Mouse (Mus musculus) 416B (cell line): ENCODE measurements at regions not wholly inside any gene's neighbourhood (a gene's known extent, or its start where the extent isn't known, plus 50 kb on each side); places are given as distances from the start of the nearest gene placed in this dataset.
"Not testable (repeated sequence)": the region's sequence is repeated elsewhere in the genome, so short reads cannot be mapped to it uniquely, and the experiment has no call there.

Experiments used
- DNase-seq: peaks from one replicate; pipeline ENCODE4 v3.0.0; 2011; ENCODE audit warnings: low read depth

DNA sequence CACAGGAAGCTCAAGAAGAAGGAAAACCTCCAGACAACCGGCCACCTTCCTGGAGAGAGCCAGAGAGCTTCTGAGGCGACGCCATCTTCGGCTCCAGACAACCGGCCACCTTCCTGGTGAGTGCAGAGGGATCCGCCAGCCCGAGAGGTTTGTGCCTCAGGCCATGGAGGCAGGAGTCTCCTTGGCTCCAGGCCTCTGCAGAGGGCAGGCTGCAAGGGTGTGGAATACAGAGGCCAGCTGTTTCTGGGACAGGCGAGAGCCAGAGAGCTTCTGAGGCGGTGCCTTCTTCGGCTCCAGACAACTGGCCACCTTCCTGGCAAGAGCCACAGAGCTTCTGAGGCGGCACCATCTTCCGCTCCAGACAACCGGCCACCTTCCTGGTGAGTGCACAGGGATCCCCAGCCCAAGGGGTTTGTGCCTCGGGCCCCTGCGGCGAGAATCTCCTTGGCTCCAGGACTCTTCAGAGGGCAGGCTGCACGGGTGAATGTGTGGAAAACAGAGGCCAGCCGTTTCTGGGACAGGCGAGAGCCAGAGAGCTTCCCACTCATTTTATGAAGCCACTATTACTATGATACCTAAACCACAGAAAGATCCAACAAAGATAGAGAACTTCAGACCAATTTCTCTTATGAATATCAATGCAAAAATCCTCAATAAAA lies 441.4 kb downstream of the Arl6ip6 start:
- not testable (repeated sequence) for DNase-seq

DNA sequence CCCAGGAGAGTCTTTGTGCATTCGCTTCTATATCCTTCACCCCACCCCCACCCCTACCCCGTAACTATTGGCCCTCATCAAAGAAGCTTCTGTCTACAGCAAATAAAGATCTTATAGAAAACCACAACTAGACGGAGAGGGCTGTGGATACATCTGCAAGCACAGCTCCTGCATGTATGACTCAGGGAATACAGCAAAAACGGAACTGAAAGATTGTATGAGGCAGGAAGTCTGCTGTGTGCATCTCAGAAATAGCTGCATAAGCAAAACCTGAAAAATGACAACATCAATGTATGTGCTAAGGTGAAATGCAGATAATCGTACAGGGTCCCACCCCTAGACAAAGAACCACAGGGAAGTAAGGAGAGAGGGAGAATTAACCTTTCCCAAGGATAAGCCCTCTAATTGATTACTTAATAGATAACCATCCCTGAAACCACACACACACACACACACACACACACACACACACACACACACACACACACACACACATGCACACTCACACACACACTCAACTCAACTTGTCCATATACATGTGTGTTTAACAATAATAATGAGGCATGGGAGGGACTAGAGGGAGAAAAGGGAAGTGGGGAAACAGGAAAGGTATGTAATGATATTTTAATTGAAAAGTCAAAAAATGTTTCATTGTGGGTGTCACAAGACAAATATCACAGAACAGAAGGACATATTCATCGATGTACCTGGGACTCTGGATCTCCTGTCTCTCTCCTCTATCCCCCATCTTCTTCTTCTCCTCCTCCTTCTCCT lies 416.6 kb downstream of the Rprm start:
- DNase-seq = peak; percentile 64

DNA sequence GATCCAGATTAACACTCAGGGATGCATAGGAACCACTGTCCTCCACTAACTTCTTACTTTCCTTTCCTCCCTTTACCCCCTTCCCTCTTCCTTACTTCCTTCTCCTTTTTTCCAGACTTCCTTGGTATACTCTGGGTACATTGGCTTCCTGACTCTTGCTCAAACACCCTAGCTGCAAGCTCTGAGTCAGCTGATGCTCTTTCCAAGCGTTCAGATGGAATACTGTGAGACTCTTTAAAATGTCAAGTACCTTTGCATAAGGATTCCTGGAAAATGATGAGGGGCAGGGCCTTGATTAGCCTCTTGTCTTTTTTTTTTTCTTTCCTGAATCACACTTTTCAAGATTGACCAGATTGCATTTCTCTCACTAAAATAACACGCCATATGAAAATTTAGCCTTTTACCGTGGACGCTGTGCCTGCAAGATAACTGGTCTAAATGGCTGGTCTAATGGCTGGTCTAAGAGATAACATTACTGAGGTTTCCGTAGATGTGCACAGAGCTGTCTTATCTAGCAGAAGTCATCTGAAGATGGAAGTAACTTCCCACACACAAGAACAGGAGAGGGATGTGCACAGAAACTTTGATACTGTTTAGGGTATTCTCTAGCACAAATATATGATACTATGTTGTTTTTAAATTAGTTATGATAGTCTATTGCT lies 404.9 kb downstream of the Rprm start:
- DNase-seq = peak; percentile 66

DNA sequence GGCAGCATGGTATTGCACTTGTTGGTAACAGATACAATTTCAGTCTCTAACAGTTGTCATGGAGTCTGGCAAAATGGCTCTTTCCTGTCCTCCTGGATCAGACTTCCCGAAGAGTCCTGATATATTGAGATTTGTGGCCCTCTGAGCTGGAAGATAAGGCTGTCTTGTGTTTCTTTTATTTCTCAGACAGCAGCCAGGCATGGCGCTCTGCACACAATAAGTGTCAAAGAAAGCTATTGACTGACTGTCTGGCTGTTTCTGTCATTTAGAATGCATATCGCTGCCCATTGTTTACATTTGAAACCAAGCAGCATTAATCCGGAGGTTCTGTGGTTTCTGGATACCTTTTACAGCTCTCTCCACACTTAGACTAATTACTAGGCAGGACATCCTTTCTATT lies 402.8 kb downstream of the Rprm start:
- DNase-seq = no peak

DNA sequence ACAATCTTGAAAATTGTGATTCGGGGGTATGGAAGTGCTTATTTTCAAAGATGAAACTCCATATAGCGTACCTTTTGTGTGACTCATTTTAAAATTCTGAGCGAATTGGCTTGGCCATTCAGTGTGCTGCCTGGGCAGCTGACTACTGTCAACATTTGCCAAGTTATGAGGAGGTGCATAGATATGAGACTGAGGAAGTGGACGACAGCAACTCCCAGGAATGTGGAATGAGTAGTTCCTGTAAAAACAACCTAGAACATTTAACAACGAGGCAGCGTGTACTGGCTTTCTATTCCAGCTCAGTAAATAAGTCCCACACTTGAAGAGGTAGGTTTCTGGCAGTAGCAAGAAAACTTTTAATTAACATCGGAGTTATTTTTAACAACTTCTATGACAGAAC lies 398.1 kb downstream of the Rprm start:
- DNase-seq = no peak

DNA sequence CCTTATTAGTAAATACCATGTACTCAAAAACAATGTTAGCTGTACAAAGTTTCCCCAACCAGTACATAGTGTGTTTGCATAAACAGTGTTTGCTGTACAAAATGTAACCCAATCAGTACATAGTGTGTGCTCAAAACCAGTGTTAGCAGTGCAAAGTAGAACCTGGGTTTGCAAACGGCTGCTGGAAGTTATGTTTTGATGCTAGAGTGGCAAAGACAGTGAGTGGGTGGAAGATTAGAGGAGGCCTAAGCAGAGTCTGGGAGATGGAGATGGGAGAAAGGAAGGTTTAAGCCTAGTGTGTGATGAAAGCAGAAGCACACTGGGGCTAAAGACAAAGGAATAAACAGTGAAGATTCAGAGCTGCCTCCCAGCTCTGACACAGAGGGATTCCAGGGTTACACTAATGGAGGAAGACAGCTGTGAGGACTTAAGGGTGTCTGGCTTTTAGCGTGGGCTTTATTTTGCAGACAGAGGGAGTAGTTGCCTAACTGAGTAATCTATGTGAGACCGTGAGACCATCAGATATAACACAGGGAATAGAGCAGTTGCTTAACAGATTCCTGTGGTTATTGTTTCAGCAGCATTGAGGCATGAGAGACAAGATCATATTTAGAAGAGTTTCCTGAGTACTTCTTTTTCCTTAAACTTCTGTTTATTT lies 396.0 kb downstream of the Rprm start:
- DNase-seq = peak; percentile 23

- no peak for DNase-seq
Observed at GRCm38 (mm10) chr2:53691580-53692118, 393.7 kb downstream of the Rprm start.

- no peak for DNase-seq
Observed at GRCm38 (mm10) chr2:53711213-53711612, 374.1 kb downstream of the Rprm start.

- DNase-seq = no peak
Observed at GRCm38 (mm10) chr2:53713106-53713640, 372.2 kb downstream of the Rprm start.

DNA sequence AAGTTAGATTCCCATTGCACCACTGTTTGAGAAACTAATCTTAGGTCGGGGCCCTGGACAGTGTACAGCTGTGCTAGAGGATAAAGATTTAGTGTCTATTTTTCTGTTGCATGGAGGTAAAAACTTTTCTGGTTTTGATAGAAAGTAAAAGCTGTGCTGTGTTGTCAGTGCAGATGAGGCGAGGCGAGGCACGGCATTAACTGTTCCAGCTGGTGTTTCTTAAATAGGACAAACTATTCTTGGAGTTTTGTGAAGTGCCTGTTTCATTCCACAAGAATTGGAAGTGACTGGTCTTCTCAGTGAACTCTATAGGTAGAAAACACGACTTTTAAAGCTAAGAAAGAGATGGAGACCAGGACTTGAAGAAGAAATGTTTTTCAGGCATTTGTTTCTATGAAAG lies 370.3 kb downstream of the Rprm start:
- no peak for DNase-seq

DNA sequence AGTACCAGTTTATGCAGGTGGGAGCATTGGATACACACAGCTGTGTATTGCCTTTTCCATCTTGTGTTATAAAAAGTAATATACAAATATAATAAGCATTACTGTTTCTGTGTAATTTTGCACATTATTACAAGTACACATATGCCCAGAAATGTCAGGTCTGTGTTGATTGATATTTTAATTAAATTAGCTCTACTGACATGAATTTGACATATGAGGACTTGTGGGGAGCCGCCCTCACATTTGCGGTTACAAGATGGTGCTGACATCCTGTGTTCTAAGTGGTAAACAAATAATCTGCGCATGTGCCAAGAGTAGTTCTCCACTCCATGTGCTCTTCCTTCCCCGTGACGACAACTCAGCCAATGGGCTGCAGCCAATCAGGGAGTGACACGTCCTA lies 362.1 kb downstream of the Rprm start:
- DNase-seq = no peak

GRCm38 (mm10) chr2:53728693-53729092 lies 356.7 kb downstream of the Rprm start:
- no peak for DNase-seq

- DNase-seq = no peak
Observed at GRCm38 (mm10) chr2:53730451-53730850, 354.9 kb downstream of the Rprm start.

- peak; percentile 63 for DNase-seq
Observed at GRCm38 (mm10) chr2:53763486-53763885, 321.9 kb downstream of the Rprm start.

- DNase-seq = not testable (repeated sequence)
Observed at GRCm38 (mm10) chr2:53782035-53782434, 303.3 kb downstream of the Rprm start.

DNA sequence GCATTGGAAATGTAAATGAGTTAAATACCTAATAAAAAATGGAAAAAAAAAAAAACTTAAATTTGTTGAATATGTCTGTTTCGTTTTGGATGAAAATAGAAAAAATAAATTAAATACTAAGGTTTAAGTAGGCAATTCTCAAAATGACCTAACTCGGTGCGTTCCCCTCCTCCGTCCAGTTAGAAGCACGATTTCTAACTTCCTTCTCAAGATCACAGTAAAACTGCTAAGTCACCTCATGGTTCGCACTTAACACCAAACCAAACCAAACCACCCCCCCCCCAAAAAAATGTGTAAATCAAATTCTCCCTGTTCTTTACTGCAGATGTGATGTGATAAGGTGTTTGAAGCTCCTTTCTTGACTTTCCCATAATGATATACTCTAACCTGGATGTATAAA lies 296.8 kb downstream of the Rprm start:
- DNase-seq = not testable (repeated sequence)

GRCm38 (mm10) chr2:53796605-53797004 lies 288.7 kb downstream of the Rprm start:
- no peak for DNase-seq

DNA sequence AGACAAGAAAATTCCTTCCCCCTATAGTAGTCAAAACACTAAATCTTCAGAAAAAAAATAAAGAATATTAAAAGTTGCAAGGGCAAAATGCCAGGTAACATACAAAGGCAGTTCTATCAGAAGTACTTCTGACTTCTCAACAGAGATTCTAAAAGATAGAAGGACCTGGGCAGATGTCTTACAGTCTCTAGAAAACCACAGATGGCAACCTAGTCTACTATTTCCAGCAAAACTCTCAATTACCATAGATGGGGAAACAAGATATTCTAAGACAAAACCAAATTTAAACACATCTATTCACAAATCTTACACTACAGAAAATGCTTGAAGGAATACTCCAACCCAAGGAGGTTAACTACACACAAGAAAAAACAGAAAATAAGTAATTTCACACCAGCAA lies 281.7 kb downstream of the Rprm start:
- no peak for DNase-seq

- peak; percentile 94 for DNase-seq
Observed at GRCm38 (mm10) chr2:53850815-53851528, 234.4 kb downstream of the Rprm start.
